Mouse (Mus musculus): Measurements from ENCODE around the gene Cuzd1.

- TF ChIP-seq POLR2A (IDR thresholded peaks at IDR 0.05; ENCODE audit: borderline replicate concordance, insufficient read depth, low read length) (no peak), CTCF (IDR thresholded peaks at IDR 0.05; ENCODE audit: borderline replicate concordance, insufficient read depth, low read depth, low read length) (no peak)
These were observed 24.9 kb downstream of the Cuzd1 start for GRCm38 (mm10) chr7:131297151-131297550.
